Mouse (Mus musculus): ENCODE measurements around the gene Ctsg.

GRCm38 (mm10) chr14:56123516-56123915 is 21.1 kb upstream of the Ctsg start:
- TF ChIP-seq CTCF (IDR thresholded peaks at IDR 0.05; ENCODE audit: control insufficient read depth, insufficient read depth, insufficient read length) (no peak), CEBPB (IDR thresholded peaks at IDR 0.05; ENCODE audit: low read depth) (no peak), FOSL1 (IDR thresholded peaks at IDR 0.05; ENCODE audit: insufficient read depth, low read length, poor library complexity, severe bottlenecking) (no peak), USF1 (IDR thresholded peaks at IDR 0.05; ENCODE audit: low read depth) (no peak), MAX (IDR thresholded peaks at IDR 0.05) (no peak)
